Mouse (Mus musculus): Measurements from ENCODE around the gene D10Wsu102e. TPM values are rescaled to one million over a fixed set of nuclear protein-coding genes. Genes with fewer than 3 reads are reported as not detected.

D10Wsu102e gene
- polyA plus RNA-seq, 1 experiment from 2014 or later, result 1.5 TPM

GRCm38 (mm10) chr10:83332581-83332980 lies 27.4 kb upstream of the D10Wsu102e start:
- no peak for ATAC-seq (ENCODE audit: low FRiP score)
- 88% methylated on average over 11 of the region's 11 CpGs for WGBS
- no peaks in the 10 kb centered on the region for H3K9me3 ChIP-seq
- H3K36me3 ChIP-seq (replicated peaks), result no peaks in the 10 kb centered on the region
- no peak overlapping the region for H3K4me3 ChIP-seq (replicated peaks)
- H3K4me2 ChIP-seq, result no peak overlapping the region
- peaks cover 37% of the 10 kb centered on the region for H3K27me3 ChIP-seq
- H3K4me1 ChIP-seq, result peaks cover 7% of the 10 kb centered on the region; the same call in 1 of the 2 replicates
- no peak overlapping the region for H3K27ac ChIP-seq
- H3K9ac ChIP-seq, result no peak overlapping the region

GRCm38 (mm10) chr10:83336336-83336735 lies 23.7 kb upstream of the D10Wsu102e start:
- Histone ChIP-seq H3K4me2 (no peak overlapping the region), H3K4me3 (replicated peaks) (no peak overlapping the region), H3K4me1 (peaks cover 7% of the 10 kb centered on the region; the same call in 1 of the 2 replicates), H3K27ac (no peak overlapping the region), H3K9me3 (no peaks in the 10 kb centered on the region), H3K9ac (no peak overlapping the region), H3K36me3 (replicated peaks) (no peaks in the 10 kb centered on the region), H3K27me3 (peaks cover 61% of the 10 kb centered on the region)
- ATAC-seq (ENCODE audit: low FRiP score), result no peak
- WGBS, result 17% methylated on average over 7 of the region's 7 CpGs

- Histone ChIP-seq H3K4me1 (peaks cover 7% of the 10 kb centered on the region; the same call in 1 of the 2 replicates), H3K4me2 (peak within 1 kb of the TSS; percentile 91), H3K9ac (peak within 1 kb of the TSS; percentile 68), H3K9me3 (no peaks in the 10 kb centered on the region), H3K36me3 (replicated peaks) (no peaks in the 10 kb centered on the region), H3K4me3 (replicated peaks) (peak within 1 kb of the TSS; percentile 65), H3K27me3 (peaks cover 61% of the 10 kb centered on the region), H3K27ac (peak within 1 kb of the TSS; percentile 54)
- under 1% methylated on average over 76 of the region's 102 CpGs for WGBS
- ATAC-seq (ENCODE audit: low FRiP score), result peak; percentile 92
Observed at GRCm38 (mm10) chr10:83337159-83337951, 22.7 kb upstream of the D10Wsu102e start, which contains the start of gene Slc41a2. Slc41a2 (minus strand) TSS chr10:83337882.

GRCm38 (mm10) chr10:83337971-83338598 lies 21.9 kb upstream of the D10Wsu102e start:
- Histone ChIP-seq H3K4me3 (replicated peaks) (peak overlapping the region; percentile 65), H3K36me3 (replicated peaks) (no peaks in the 10 kb centered on the region), H3K27ac (no peak overlapping the region), H3K9me3 (no peaks in the 10 kb centered on the region), H3K27me3 (peaks cover 61% of the 10 kb centered on the region), H3K4me2 (peak overlapping the region; percentile 91), H3K4me1 (peaks cover 7% of the 10 kb centered on the region; the same call in 1 of the 2 replicates), H3K9ac (peak overlapping the region; percentile 68)
- WGBS, result 48% methylated on average over 8 of the region's 9 CpGs
- no peak for ATAC-seq (ENCODE audit: low FRiP score)

- Histone ChIP-seq H3K27ac (no peak overlapping the region), H3K4me2 (no peak overlapping the region), H3K36me3 (replicated peaks) (no peaks in the 10 kb centered on the region), H3K4me1 (peaks cover 10% of the 10 kb centered on the region), H3K27me3 (peaks cover 35% of the 10 kb centered on the region), H3K9ac (no peak overlapping the region), H3K9me3 (no peaks in the 10 kb centered on the region), H3K4me3 (replicated peaks) (no peak overlapping the region)
- 36% methylated on average over 2 of the region's 2 CpGs for WGBS
- ATAC-seq (ENCODE audit: low FRiP score), result no peak
Observed at GRCm38 (mm10) chr10:83341226-83341625, 18.8 kb upstream of the D10Wsu102e start.

GRCm38 (mm10) chr10:83343171-83343570 lies 16.9 kb upstream of the D10Wsu102e start:
- WGBS, result 88% methylated on average over 5 of the region's 5 CpGs
- Histone ChIP-seq H3K9ac (no peak overlapping the region), H3K4me2 (no peak overlapping the region), H3K4me1 (peaks cover 10% of the 10 kb centered on the region; the same call in 1 of the 2 replicates), H3K27me3 (peaks cover 18% of the 10 kb centered on the region), H3K36me3 (replicated peaks) (no peaks in the 10 kb centered on the region), H3K4me3 (replicated peaks) (no peak overlapping the region), H3K27ac (no peak overlapping the region), H3K9me3 (no peaks in the 10 kb centered on the region)
- no peak for ATAC-seq (ENCODE audit: low FRiP score)

GRCm38 (mm10) chr10:83343828-83344685 lies 16.0 kb upstream of the D10Wsu102e start:
- H3K4me1 ChIP-seq, result peaks cover 10% of the 10 kb centered on the region; the same call in 1 of the 2 replicates
- no peaks in the 10 kb centered on the region for H3K9me3 ChIP-seq
- H3K9ac ChIP-seq, result no peak overlapping the region
- ATAC-seq (ENCODE audit: low FRiP score), result no peak
- peaks cover 13% of the 10 kb centered on the region for H3K27me3 ChIP-seq
- H3K4me2 ChIP-seq, result no peak overlapping the region
- no peak overlapping the region for H3K27ac ChIP-seq
- no peak overlapping the region for H3K4me3 ChIP-seq (replicated peaks)
- 52% methylated on average over 2 of the region's 2 CpGs for WGBS
- H3K36me3 ChIP-seq (replicated peaks), result no peaks in the 10 kb centered on the region

- H3K4me2 ChIP-seq, result no peak overlapping the region
- peaks cover 10% of the 10 kb centered on the region; the same call in 1 of the 2 replicates for H3K4me1 ChIP-seq
- WGBS, result 49% methylated on average over 7 of the region's 7 CpGs
- H3K27me3 ChIP-seq, result no peaks in the 10 kb centered on the region; the same call in 1 of the 2 replicates
- H3K27ac ChIP-seq, result no peak overlapping the region
- no peak overlapping the region for H3K9ac ChIP-seq
- no peaks in the 10 kb centered on the region for H3K9me3 ChIP-seq
- no peaks in the 10 kb centered on the region for H3K36me3 ChIP-seq (replicated peaks)
- H3K4me3 ChIP-seq (replicated peaks), result no peak overlapping the region
- no peak for ATAC-seq (ENCODE audit: low FRiP score)
Observed at GRCm38 (mm10) chr10:83345693-83346358, 14.2 kb upstream of the D10Wsu102e start.

GRCm38 (mm10) chr10:83346359-83346736 lies 13.7 kb upstream of the D10Wsu102e start:
- H3K9ac ChIP-seq, result no peak overlapping the region
- peaks cover 10% of the 10 kb centered on the region; the same call in 1 of the 2 replicates for H3K4me1 ChIP-seq
- H3K27me3 ChIP-seq, result no peaks in the 10 kb centered on the region; the same call in 1 of the 2 replicates
- no peak overlapping the region for H3K27ac ChIP-seq
- 85% methylated on average over 5 of the region's 5 CpGs for WGBS
- no peak for ATAC-seq (ENCODE audit: low FRiP score)
- H3K36me3 ChIP-seq (replicated peaks), result no peaks in the 10 kb centered on the region
- no peaks in the 10 kb centered on the region for H3K9me3 ChIP-seq
- H3K4me2 ChIP-seq, result no peak overlapping the region
- no peak overlapping the region for H3K4me3 ChIP-seq (replicated peaks)

GRCm38 (mm10) chr10:83347494-83347893 lies 12.5 kb upstream of the D10Wsu102e start:
- H3K4me1 ChIP-seq, result peaks cover 10% of the 10 kb centered on the region; the same call in 1 of the 2 replicates
- no peak overlapping the region for H3K27ac ChIP-seq
- no peak overlapping the region for H3K4me3 ChIP-seq (replicated peaks)
- 15% methylated on average over 7 of the region's 7 CpGs for WGBS
- H3K27me3 ChIP-seq, result no peaks in the 10 kb centered on the region; the same call in 1 of the 2 replicates
- H3K4me2 ChIP-seq, result no peak overlapping the region
- ATAC-seq (ENCODE audit: low FRiP score), result no peak
- H3K36me3 ChIP-seq (replicated peaks), result no peaks in the 10 kb centered on the region
- H3K9me3 ChIP-seq, result no peaks in the 10 kb centered on the region
- no peak overlapping the region for H3K9ac ChIP-seq

- Histone ChIP-seq H3K4me2 (no peak overlapping the region), H3K9ac (no peak overlapping the region), H3K4me3 (replicated peaks) (no peak overlapping the region), H3K27me3 (no peaks in the 10 kb centered on the region; the same call in 1 of the 2 replicates), H3K27ac (no peak overlapping the region), H3K36me3 (replicated peaks) (no peaks in the 10 kb centered on the region), H3K9me3 (no peaks in the 10 kb centered on the region), H3K4me1 (peaks cover 8% of the 10 kb centered on the region; the same call in 1 of the 2 replicates)
- no peak for ATAC-seq (ENCODE audit: low FRiP score)
- WGBS, result 88% methylated on average over 2 of the region's 2 CpGs
Observed at GRCm38 (mm10) chr10:83350689-83351088, 9.3 kb upstream of the D10Wsu102e start.
